ENCODE assay signal across 27 mouse cellular contexts in the genomic region with DNA sequence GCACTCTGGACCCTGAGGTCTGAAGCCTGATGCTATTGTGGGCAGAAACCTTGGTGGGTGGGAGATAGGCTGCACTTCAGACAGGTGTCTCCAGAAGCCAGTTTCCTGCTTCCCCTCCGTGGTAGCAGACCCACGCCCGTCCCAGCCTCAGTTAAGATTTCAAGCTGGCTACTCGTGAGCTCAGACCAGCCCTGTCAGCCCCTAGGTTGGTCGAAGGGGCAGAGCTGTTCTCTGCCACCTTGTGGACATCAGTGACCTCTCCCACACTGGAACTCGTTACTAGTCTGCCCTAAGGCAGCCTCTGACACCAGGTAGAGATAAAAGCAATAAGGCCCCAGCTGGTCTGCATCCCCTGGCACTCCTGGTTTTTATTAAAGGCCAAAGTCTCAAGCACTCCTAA. TPM values are rescaled to one million over a fixed set of nuclear protein-coding genes. Genes with fewer than 3 reads are reported as not detected.
DNase-seq lines count a peak whose midpoint lies in the region; ATAC-seq and TF ChIP-seq lines count a peak whose summit lies in the region.
"Had no signal": no experiment of that assay in that cellular context is flagged by ENCODE, and none has a peak within 500 bp of the region (broad histone marks: within the 10 kb centered on the region; RNA-seq: fewer than 3 reads in every experiment).

No protein-coding gene starts in this region.

- H3K4me1 ChIP-seq in heart, adult 2 months (ENCODE audit: control insufficient read depth, insufficient read depth, low read length): peaks cover 1% of the 10 kb centered on the region
- no peaks in the 10 kb centered on the region for H3K4me1 ChIP-seq in liver, embryonic 14.5 days (replicated peaks; ENCODE audit: control insufficient read depth in 2 of 2, insufficient read depth in 2 of 2, low read length in 1 of 2)
- no peaks in the 10 kb centered on the region for H3K4me1 ChIP-seq in liver, postnatal 0 days (ENCODE audit: insufficient read depth)
- H3K4me1 ChIP-seq in limb, embryonic 11.5 days (ENCODE audit: control insufficient read depth, insufficient read depth, low read length): no peaks in the 10 kb centered on the region
- H3K4me1 ChIP-seq: heart, embryonic 15.5 days; megakaryocyte, embryonic 14.5 days; neural tube, embryonic 12.5 days had no signal

- intact Hi-C loops in heart, adult 2 months (cut with DNase I): no loop called here

- TF ChIP-seq CTCF in heart, adult 2 months (IDR thresholded peaks at IDR 0.05): peak; percentile 19
- TF ChIP-seq CTCF in liver, embryonic 14.5 days (IDR thresholded peaks at IDR 0.05; ENCODE audit: low read depth): peak; percentile 16; the same call in 1 of the 2 replicates
- no peak for TF ChIP-seq CTCF in liver, postnatal 0 days (IDR thresholded peaks at IDR 0.05; ENCODE audit: low read depth)

- TF ChIP-seq POLR2A in heart, adult 2 months (IDR thresholded peaks at IDR 0.05; ENCODE audit: insufficient read depth, low read depth, low read length): no peak

- no peak overlapping the region for H3K4me2 ChIP-seq in liver, embryonic 14.5 days (ENCODE audit: low read depth)
- H3K4me2 ChIP-seq in liver, postnatal 0 days (ENCODE audit: low read depth, low read length): no peak overlapping the region
- H3K4me2 ChIP-seq in limb, embryonic 11.5 days (ENCODE audit: low read depth, severe bottlenecking): no peak overlapping the region
- H3K4me2 ChIP-seq: heart, embryonic 15.5 days; limb, embryonic 12.5 days; liver, embryonic 11.5 days; lung, embryonic 14.5 days; midbrain, embryonic 13.5 days; neural tube, embryonic 12.5 days had no signal

- H3K4me3 ChIP-seq in heart, adult 2 months: no peak overlapping the region
- no peak overlapping the region for H3K4me3 ChIP-seq in liver, embryonic 14.5 days (ENCODE audit: insufficient read depth in 1 of 2, low read depth in 2 of 2, low read length in 2 of 2)
- no peak overlapping the region for H3K4me3 ChIP-seq in liver, postnatal 0 days (ENCODE audit: low read depth, low read length)
- H3K4me3 ChIP-seq in limb, embryonic 11.5 days (ENCODE audit: low read depth, low read length): no peak overlapping the region
- H3K4me3 ChIP-seq: heart, embryonic 15.5 days; limb, embryonic 12.5 days; megakaryocyte, embryonic 14.5 days; midbrain, embryonic 13.5 days; neural tube, embryonic 12.5 days had no signal

- no peak overlapping the region for H3K27ac ChIP-seq in heart, adult 2 months
- no peak overlapping the region for H3K27ac ChIP-seq in liver, embryonic 14.5 days
- H3K27ac ChIP-seq in liver, postnatal 0 days (ENCODE audit: low read depth): no peak overlapping the region
- no peak overlapping the region for H3K27ac ChIP-seq in limb, embryonic 11.5 days (replicated peaks; ENCODE audit: low read depth, low read length)
- H3K27ac ChIP-seq: heart, embryonic 15.5 days; limb, embryonic 12.5 days; midbrain, embryonic 13.5 days; neural tube, embryonic 12.5 days had no signal

- H3K27me3 ChIP-seq in heart, adult 2 months (ENCODE audit: control insufficient read depth, insufficient read depth, low read length): no peaks in the 10 kb centered on the region
- no peaks in the 10 kb centered on the region for H3K27me3 ChIP-seq in liver, embryonic 14.5 days (ENCODE audit: control insufficient read depth, insufficient read depth, low read length)
- no peaks in the 10 kb centered on the region for H3K27me3 ChIP-seq in liver, postnatal 0 days (ENCODE audit: insufficient read depth, low read length)
- no peaks in the 10 kb centered on the region for H3K27me3 ChIP-seq in limb, embryonic 11.5 days (ENCODE audit: control insufficient read depth, insufficient read depth, low read length)
- H3K27me3 ChIP-seq: limb, embryonic 12.5 days; midbrain, embryonic 13.5 days; neural tube, embryonic 12.5 days had no signal

- H3K9ac ChIP-seq in heart, adult 2 months (ENCODE audit: low read depth, low read length): no peak overlapping the region
- H3K9ac ChIP-seq in liver, embryonic 14.5 days (replicated peaks): no peak overlapping the region
- H3K9ac ChIP-seq in liver, postnatal 0 days (replicated peaks): no peak overlapping the region
- no peak overlapping the region for H3K9ac ChIP-seq in limb, embryonic 11.5 days (ENCODE audit: low read length)
- H3K9ac ChIP-seq: heart, embryonic 15.5 days; limb, embryonic 12.5 days; lung, embryonic 14.5 days; midbrain, embryonic 13.5 days; neural tube, embryonic 12.5 days had no signal

- no peak for DNase-seq in heart, adult 2 months
- no peak for DNase-seq in heart, adult 18-20 months
- no peak for DNase-seq in liver, embryonic 14.5 days (ENCODE audit: low read depth in 3 of 3, low spot score in 3 of 3)
- DNase-seq in liver, postnatal 0 days: no peak
- peak; percentile 32 for DNase-seq in embryo, embryonic 11 days
- peak; percentile 39 for DNase-seq in limb, embryonic 11.5 days (ENCODE audit: low spot score)
- no peak for DNase-seq in retina, embryonic 14.5 days (ENCODE audit: low spot score)
- DNase-seq: adrenal gland, adult 8-10 months; cerebellum, adult 8-10 months; gastrocnemius, postnatal 14 days; heart, postnatal 36 days; kidney, adult 18-20 months; kidney, postnatal 10 days; lung, embryonic 14.5 days; lung, postnatal 36 days; thymus, adult 2 months; thymus, postnatal 4 days had no signal

- H3K79me2 ChIP-seq in heart, adult 2 months (replicated peaks; ENCODE audit: control insufficient read depth, insufficient read depth, low read length): no peaks in the 10 kb centered on the region

- ATAC-seq in liver, embryonic 14.5 days (ENCODE audit: insufficient read depth): no peak
- no peak for ATAC-seq in liver, postnatal 0 days
- ATAC-seq in limb, embryonic 11.5 days (ENCODE audit: insufficient number of reproducible peaks, low FRiP score, low TSS enrichment, low read depth): no peak
- no peak for ATAC-seq in activated CD4-positive, CD25-positive, alpha-beta regulatory T cell, adult 4 months
- ATAC-seq: forebrain, embryonic 14.5 days; hindbrain, embryonic 16.5 days; midbrain, embryonic 13.5 days had no signal

- no peaks in the 10 kb centered on the region for H3K9me3 ChIP-seq in liver, embryonic 14.5 days (ENCODE audit: control insufficient read depth, low read length)
- no peaks in the 10 kb centered on the region for H3K9me3 ChIP-seq in liver, postnatal 0 days (ENCODE audit: low read length)
- H3K9me3 ChIP-seq in limb, embryonic 11.5 days (ENCODE audit: control insufficient read depth, low read length): no peaks in the 10 kb centered on the region
- H3K9me3 ChIP-seq: heart, embryonic 15.5 days; limb, embryonic 12.5 days; megakaryocyte, embryonic 14.5 days; midbrain, embryonic 13.5 days; neural tube, embryonic 12.5 days had no signal

- H3K36me3 ChIP-seq in heart, adult 2 months (ENCODE audit: control insufficient read depth, insufficient read depth, low read length): no peaks in the 10 kb centered on the region
- H3K36me3 ChIP-seq in liver, embryonic 14.5 days (replicated peaks; ENCODE audit: control insufficient read depth, insufficient read depth, low read depth): no peaks in the 10 kb centered on the region
- no peaks in the 10 kb centered on the region for H3K36me3 ChIP-seq in liver, postnatal 0 days (replicated peaks; ENCODE audit: insufficient read depth, low read length)
- no peaks in the 10 kb centered on the region for H3K36me3 ChIP-seq in limb, embryonic 11.5 days (ENCODE audit: control insufficient read depth, insufficient read depth, low read length)
- H3K36me3 ChIP-seq: heart, embryonic 15.5 days; limb, embryonic 12.5 days; midbrain, embryonic 13.5 days; neural tube, embryonic 12.5 days had no signal

- no peak for TF ChIP-seq EP300 in heart, adult 2 months (IDR thresholded peaks at IDR 0.05; ENCODE audit: insufficient read depth, low read depth, low read length)
- no peak for TF ChIP-seq EP300 in liver, embryonic 14.5 days (IDR thresholded peaks at IDR 0.05; ENCODE audit: low read depth)
- no peak for TF ChIP-seq EP300 in liver, postnatal 0 days (IDR thresholded peaks at IDR 0.05; ENCODE audit: low read depth)

- WGBS in heart, adult 2 months: 29% methylated on average over 6 of the region's 6 CpGs
- WGBS in liver, embryonic 14.5 days (ENCODE audit: insufficient replicate concordance): 18% methylated on average over 6 of the region's 6 CpGs
- WGBS in liver, postnatal 0 days (ENCODE audit: insufficient replicate concordance): 28% methylated on average over 6 of the region's 6 CpGs
- WGBS in limb, embryonic 11.5 days: 7% methylated on average over 6 of the region's 6 CpGs

RNA-seq across cellular contexts. Expression of a gene that starts 28.9 kb away (rescaled TPM):
- total RNA-seq in heart, adult 2 months (2021): 1 to 10 TPM in 1 of 2 experiments, not detected in 1; 1.9 TPM
- 0.12 TPM in 1 of 2 replicates, not detected in the other for polyA plus RNA-seq in heart, adult 2 months (2012; rRNA removed)
- 1 to 10 TPM in 1 of 2 experiments, not detected in 1; 2.2 TPM for total RNA-seq in heart, adult 18-20 months (2021)
- 0.04 and 0.10 TPM in 2 replicates for polyA plus RNA-seq in liver, embryonic 14.5 days (2012; rRNA removed)
- polyA plus RNA-seq in liver, embryonic 14.5 days (2014; fragmentation: Nextera tagmentation; extraction: Ambion mirVana): 0.15 and 0.23 TPM in 2 replicates
- polyA plus RNA-seq in liver, postnatal 0 days (2015; fragmentation: Nextera tagmentation; extraction: Ambion mirVana): 0.18 and 0.20 TPM in 2 replicates
- 0.08 TPM in 1 of 2 replicates, not detected in the other for polyA plus RNA-seq in limb, embryonic 11.5 days (2014; fragmentation: Nextera tagmentation; extraction: Ambion mirVana)
- 1 to 10 TPM; 1.7 to 3.1 TPM for polyA plus RNA-seq in activated CD4-positive, CD25-positive, alpha-beta regulatory T cell, adult 4 months (2017; shearing (Covaris generic))
- polyA plus RNA-seq: neural tube, embryonic 12.5 days; thymus, adult 2 months had no signal

RNA-seq across cellular contexts. Expression of a gene that starts 42.0 kb away (rescaled TPM):
- under 1 TPM in 1 of 2 experiments, not detected in 1; 0.05 TPM for total RNA-seq in heart, adult 2 months (2021)
- polyA plus RNA-seq in heart, adult 2 months (2012; rRNA removed): not detected in 2 replicates
- total RNA-seq in heart, adult 18-20 months (2021): not detected
- polyA plus RNA-seq in liver, embryonic 14.5 days (2012; rRNA removed): 0.01 and 0.02 TPM in 2 replicates
- polyA plus RNA-seq in liver, embryonic 14.5 days (2014; fragmentation: Nextera tagmentation; extraction: Ambion mirVana): not detected in 2 replicates
- not detected in 2 replicates for polyA plus RNA-seq in liver, postnatal 0 days (2015; fragmentation: Nextera tagmentation; extraction: Ambion mirVana)
- polyA plus RNA-seq in limb, embryonic 11.5 days (2014; fragmentation: Nextera tagmentation; extraction: Ambion mirVana): 0.21 and 0.31 TPM in 2 replicates
- not detected for polyA plus RNA-seq in activated CD4-positive, CD25-positive, alpha-beta regulatory T cell, adult 4 months (2017; shearing (Covaris generic))
- total RNA-seq: adrenal gland, adult 8-10 months; gastrocnemius, postnatal 14 days; heart, adult 8-10 months; heart, postnatal 36 days had no signal
- polyA plus RNA-seq: heart, embryonic 15.5 days had no signal

Comparison
In these comparisons a context has a peak if more than half of its experiments do, and no peak if none do; other contexts are left out.
1. DNase-seq: peak in embryo, embryonic 11 days (single experiment) and limb, embryonic 11.5 days (single experiment); none in heart, adult 2 months (0 of 2), heart, adult 18-20 months (0 of 2), liver, embryonic 14.5 days (0 of 3), liver, postnatal 0 days (single experiment) and retina, embryonic 14.5 days (single experiment).